Mouse (Mus musculus) embryonic stem cell, embryonic (primary cell): Measurements from ENCODE around the gene Marco.

Experiments
- CTCF ChIA-PET, 4 experiments: fragments of 300-600 bp in 2 of 4; fragments of 350-600 bp in 2 of 4; sonication (Branson Sonifier 250); formaldehyde crosslinking; loops; one replicate each; lab custom pipeline; 2022; ENCODE audit warnings: inconsistent platforms in 2 of 4; lab: Charles Lee
- POLR2A ChIA-PET, 4 experiments: fragments of 300-600 bp in 2 of 4; fragments of 350-600 bp in 2 of 4; sonication (Branson Sonifier 250); formaldehyde crosslinking; loops; one replicate each; lab custom pipeline; 2022; ENCODE audit warnings: antibody characterized with exemption in 4 of 4, inconsistent platforms in 1 of 4; lab: Charles Lee

Gene Marco

DNA sequence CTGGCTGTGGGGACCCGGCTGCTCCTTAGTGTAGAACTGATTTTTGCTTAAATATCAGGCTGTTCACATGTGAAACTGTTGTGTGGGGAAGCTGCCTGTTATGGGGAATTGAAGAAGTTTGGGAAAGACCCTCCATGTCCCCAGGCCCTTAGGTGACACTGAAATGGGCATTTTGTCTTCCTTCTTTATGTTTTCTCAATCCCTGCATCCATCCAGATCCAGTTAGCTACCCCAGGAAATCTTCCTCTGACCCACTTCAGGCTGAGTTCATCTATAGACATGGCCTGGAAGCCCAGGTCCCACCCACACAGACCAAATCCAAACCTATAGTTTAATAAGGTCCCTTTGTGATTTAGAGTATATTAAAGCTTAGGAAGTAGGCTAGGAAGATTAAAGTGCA is at the start of gene Marco:
Gene Marco (minus strand): TSS at position 101 of the 400 bp plus-strand sequence.
- CTCF ChIA-PET, result interaction anchor here in 1 of 4 experiments (1.2 kb wide), 1 partner anchor 44 kb away, joined by 4 read pairs; no protein-coding TSS in a partner anchor

DNA sequence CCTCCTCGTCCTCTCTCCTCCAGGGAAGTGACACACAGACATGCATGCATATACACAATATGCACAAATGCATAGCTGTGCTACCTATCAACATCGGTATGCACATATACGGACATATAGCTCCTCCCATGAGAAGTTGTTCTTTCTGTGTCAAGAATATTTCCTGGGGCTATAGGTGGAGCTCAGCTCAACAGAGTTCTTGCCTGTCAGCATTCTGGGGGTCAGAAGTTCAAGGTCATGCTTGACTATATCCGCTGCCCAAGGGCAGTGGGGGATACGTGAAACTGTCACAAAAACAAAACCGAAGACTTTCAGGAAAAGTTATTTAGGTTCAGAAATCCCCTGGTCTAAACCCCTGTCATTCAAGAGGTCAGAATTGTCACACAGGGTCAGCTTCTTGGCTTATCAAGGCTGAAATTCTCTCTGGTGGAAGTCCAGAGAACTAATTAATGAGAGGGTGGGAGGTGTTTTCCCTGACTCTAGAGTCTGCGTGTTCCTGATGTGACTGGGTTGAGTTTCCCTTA is 34.7 kb upstream of the Marco start:
- CTCF ChIA-PET, result interaction anchor here in 2 of 4 experiments (0.5 to 0.9 kb wide), 2 partner anchors 8 to 197 kb away, joined by 3 to 4 read pairs; no protein-coding TSS in a partner anchor
- POLR2A ChIA-PET, result interaction anchor here in 3 of 4 experiments (0.7 to 1.6 kb wide), 3 partner anchors 10 to 417 kb away, joined by 3 to 5 read pairs (median 3); no protein-coding TSS in a partner anchor

More for the DNA sequence above, at the start of gene Marco:
- POLR2A ChIA-PET, result no interaction called here

DNA sequence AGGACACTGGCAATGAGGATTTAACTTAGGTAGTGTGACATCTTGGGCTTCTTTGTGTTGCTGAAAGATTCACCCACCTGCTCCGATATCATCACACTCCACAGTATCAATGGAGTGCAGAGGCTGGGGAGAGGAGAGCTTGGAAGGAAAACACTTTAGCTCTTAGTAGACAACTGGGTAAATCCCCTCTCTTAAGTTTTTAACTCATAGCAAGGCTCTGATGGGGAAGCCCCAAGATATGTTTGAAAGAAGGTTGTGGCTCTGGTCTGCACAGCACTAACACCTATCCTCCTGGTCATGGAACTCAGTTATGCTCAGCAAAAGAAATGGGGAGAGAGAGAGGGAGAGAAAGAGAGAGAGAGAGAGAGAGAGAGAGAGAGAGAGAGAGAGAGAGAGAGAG is 32.2 kb upstream of the Marco start:
- ChIA-PET CTCF (interaction anchor here in 1 of 4 experiments (1.1 kb wide), 1 partner anchor 382 kb away, joined by 3 read pairs; no protein-coding TSS in a partner anchor), POLR2A (no interaction called here)

DNA sequence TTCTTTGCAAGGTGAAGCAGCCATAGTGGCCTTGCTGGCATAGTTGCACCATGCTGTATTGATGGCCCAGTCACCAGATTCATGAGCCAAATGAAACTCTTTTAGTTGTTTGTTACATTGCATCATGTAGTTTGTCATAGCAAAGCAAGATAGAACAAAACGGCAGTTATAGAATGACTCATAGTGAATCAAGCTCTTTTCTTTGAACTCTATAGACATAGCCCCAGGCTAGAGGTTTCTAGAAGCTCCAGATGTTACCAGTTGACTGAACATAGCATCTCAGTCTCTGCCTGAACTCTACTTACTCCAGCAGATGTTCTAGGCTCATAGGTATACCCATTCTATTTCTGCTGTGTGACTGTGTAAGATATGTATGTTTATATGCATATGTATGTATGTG is 31.1 kb upstream of the Marco start:
- POLR2A ChIA-PET, result no interaction called here
- CTCF ChIA-PET, result no interaction called here

DNA sequence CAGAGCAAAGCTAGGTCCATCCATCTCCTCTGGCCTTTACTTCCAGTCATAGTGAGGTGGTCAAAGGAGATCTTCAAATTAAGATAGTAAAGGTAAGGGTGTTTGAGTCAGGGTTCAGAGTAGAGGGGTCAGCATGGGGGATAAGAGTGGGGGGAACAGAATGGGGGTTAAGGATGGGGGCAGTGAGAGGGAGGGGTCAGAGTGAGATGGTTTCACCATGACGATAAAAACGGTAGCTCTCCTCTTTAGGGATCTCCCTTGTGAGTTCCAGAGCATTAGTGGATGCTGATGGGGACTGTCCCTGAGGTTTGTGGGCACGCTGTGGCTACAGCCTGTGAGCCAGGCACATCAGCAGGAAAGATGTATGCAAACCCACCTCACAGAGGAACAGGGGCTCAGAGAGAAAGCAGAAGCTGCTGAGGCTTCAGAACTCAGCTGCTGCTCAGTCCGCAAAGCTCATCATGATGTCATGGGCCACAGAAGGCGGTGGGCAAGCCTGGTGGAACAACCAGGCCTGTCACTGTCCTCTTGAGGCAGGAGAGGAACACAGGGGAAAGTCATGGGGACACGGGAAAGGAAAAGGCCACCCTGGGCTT is 27.6 kb upstream of the Marco start:
- ChIA-PET POLR2A (interaction anchor here in 1 of 4 experiments (0.5 to 0.6 kb wide), 2 partner anchors 389 to 397 kb away, joined by 3 to 5 read pairs; no protein-coding TSS in a partner anchor), CTCF (no interaction called here)

DNA sequence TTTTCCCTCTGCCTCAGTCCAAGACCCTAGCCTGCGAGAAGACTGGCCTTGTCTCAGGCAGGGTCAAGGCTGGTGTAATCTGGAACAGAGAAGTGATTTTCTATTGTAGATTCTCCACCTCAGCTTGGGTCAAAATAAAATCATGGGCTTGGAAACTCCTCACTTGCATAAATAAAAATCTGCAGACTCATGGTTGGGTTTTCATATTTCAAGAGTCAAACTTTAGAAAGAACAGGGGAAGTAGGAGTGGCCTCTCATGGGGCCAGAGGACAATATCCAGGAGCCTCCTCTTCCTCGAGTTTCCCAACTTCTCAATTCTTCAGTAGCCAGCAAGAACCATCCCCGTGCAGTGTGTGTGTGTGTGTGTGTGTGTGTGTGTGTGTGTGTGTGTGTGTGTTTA is 26.9 kb upstream of the Marco start:
- POLR2A ChIA-PET, result interaction anchor here in 1 of 4 experiments (0.5 to 0.6 kb wide), 2 partner anchors 388 to 396 kb away, joined by 3 to 5 read pairs; no protein-coding TSS in a partner anchor
- CTCF ChIA-PET, result no interaction called here

DNA sequence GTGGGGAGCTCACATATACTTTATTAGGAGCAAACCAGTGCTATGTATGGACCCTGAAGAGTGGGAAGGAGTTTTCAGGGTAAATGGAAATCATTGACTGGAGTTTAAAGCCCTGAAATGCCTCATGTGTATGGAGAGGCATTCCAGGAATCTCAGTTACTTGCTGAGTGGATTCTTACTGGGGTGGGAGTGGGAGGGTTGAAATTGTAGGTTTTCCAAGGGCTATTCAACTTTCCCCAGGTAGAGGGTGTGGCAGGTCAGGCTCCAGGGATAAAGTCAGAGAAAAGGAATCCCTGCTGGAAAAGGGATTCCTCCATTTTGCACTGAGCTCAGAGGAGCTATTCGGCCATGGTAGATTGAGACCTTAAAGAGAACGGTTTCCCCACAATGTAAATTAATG is 25.1 kb upstream of the Marco start:
- POLR2A ChIA-PET, result interaction anchor here in 3 of 4 experiments (0.5 to 1.1 kb wide), 4 partner anchors 9 to 419 kb away, joined by 3 to 7 read pairs (median 4); no protein-coding TSS in a partner anchor

DNA sequence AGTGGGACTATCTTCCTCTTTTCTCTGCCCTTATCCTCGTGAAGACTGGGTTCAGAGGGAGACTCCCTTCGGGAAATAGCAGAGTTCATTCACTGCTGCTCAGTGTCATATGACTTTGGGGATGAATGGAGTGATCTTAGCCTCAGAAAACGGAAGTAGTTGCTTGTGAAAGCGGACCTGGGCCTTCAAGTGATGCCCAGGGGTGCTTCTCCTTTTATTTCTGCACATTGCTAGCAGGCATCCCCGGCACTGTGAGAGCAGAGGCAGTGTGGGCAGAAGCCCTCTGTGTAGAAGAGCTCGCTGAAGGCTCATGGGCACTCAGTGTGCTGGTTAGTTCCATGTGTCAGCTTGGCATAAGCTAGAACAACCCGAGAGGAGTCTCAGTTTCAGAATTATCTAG is 12.8 kb upstream of the Marco start:
- POLR2A ChIA-PET, result interaction anchor here in 2 of 4 experiments (0.6 to 0.7 kb wide), 3 partner anchors 26 to 327 kb away, joined by 3 to 7 read pairs (median 4); no protein-coding TSS in a partner anchor
- CTCF ChIA-PET, result interaction anchor here in 2 of 4 experiments (0.5 to 0.6 kb wide), 3 partner anchors 12 to 288 kb away, joined by 3 to 5 read pairs (median 4); no protein-coding TSS in a partner anchor

More for the DNA sequence above, 25.1 kb upstream of the Marco start:
- CTCF ChIA-PET, result interaction anchor here in 3 of 4 experiments (0.6 to 1.2 kb wide), 6 partner anchors 12 to 933 kb away, joined by 3 to 14 read pairs (median 5); no protein-coding TSS in a partner anchor

DNA sequence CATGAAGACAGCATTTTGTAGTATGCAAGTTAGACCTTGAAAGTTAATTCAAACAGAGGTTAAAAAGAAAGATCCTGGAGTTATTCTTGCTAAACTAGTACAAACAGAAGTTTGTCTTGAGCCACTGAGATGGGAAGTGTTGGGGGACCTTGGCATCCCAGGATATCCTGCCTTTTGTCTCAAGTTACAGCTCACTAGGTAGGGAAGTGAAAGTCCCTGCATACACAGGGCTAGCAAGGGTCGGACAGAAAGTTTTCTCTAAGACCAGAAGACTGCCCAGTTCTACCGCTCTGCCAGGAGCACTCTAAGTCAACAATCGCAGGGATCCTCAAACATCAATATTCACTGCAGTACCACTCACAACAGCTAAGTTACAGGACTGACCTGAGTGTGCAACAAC is 5.5 kb upstream of the Marco start:
- ChIA-PET POLR2A (no interaction called here), CTCF (no interaction called here)

DNA sequence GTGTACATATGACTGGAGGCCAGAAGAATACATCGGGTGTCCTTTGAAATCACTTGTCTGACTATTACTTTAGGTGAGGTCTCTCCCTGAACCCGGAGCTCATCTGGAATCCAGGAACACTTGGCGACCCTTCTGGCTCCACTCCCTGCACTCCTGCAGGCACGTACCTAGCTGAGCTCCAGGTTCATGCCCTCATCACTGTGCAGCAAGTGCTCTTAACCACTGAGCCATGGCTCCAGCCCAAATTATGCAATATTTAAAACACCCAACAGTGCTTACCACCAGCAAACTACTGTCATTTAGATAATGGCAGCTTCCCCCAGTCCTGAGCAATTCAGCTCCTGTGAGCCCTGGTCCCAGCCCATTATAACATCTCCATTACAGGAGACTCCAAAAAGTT is 4.2 kb upstream of the Marco start:
- CTCF ChIA-PET, result no interaction called here
- POLR2A ChIA-PET, result no interaction called here

DNA sequence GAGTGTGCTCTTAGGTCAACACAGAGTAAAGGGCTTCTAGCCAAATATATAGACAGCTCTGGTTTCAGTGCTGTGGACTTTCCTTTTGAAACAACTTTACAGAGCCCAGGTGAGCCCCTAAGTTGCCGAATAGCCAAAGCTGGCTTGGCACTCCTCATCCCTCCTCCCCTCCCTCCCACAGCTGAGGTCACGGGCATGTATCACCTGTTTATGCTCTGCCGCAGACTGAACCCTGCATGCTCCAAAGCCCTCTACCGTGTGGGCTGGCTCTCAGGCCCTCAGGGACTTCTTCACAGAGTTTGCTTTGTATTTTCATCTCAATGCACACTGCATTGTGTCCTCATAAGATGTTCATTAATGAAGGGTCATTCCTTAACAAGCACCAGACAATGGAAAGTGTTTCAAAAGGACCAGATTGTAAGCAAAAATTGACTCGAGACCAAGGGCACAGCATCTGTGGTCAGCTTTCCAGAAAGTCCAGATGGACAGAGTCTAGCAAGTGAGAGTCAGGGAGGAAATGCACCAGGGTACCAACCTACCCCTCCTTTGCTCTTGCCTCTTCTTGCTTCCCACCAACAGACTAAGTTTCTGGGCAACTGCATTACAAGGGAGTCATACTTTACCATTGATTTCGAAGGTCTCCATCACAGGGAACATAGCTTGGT is 646 bp downstream of the Marco start:
- CTCF ChIA-PET, result interaction anchor here in 1 of 4 experiments (1.2 kb wide), 1 partner anchor 45 kb away, joined by 4 read pairs; no protein-coding TSS in a partner anchor
- POLR2A ChIA-PET, result no interaction called here

DNA sequence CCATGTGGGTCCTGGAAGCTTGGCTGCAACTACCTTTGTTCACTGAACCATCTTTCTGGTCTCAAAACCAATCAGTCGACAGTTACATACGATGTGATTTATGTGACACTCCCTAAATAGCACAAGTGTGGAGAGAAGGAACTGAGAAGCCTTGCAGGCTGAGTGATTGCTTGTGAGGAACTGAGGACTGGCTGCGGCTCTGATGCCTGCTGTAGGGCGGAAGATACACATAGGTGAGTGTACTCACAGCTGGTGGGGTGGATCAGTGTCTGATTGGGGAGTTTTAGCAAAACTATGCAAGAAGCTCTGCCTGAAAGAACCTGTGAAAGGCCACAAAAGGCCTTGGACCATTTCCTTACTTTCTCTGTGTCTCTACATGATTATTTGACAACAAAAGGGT is 3.3 kb downstream of the Marco start:
- CTCF ChIA-PET, result interaction anchor here in 1 of 4 experiments (0.6 kb wide), 1 partner anchor 310 kb away, joined by 4 read pairs; no protein-coding TSS in a partner anchor
- POLR2A ChIA-PET, result no interaction called here

DNA sequence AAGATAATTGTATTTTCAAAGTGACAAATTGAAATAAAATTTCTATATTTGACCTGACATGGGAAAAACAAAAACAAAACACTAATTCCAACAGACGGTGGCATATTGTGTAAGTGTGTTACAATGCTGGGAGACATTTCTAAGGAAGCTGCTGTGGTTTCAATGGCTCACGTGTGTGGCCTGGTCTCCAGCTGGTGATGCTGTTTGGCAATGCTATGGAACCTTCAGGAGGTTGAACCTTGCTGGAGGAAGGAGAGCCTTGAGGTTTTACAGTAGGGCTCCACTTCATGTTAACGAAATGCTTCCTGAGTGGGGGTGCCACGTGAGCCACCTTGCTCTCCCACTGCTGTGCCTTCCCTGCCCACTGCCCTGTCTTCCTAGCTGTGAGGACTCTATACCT is 6.8 kb downstream of the Marco start:
- ChIA-PET CTCF (no interaction called here), POLR2A (no interaction called here)

DNA sequence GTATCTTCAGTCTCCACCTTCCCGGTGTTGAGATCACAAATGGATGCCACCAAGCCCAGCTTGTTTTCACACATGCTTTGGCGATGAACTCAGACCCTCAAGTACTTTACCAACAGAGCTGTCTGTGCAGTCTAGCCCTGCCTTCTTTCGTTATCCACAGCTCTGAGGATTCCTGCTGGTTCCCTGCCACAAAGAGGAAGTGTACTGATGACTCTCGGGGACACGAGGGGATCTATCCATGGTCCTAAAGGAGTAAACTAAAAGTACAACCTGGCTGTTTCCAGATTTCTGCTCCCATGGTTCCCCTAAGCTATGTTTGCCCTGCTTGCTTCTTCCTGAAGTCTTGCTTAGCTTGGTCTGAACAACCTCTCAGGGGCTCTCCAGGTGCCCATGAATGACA is 23.9 kb downstream of the Marco start:
- ChIA-PET CTCF (interaction anchor here in 2 of 4 experiments (0.9 to 1.7 kb wide), 3 partner anchors 12 to 330 kb away, joined by 3 to 4 read pairs (median 3); no protein-coding TSS in a partner anchor), POLR2A (no interaction called here)

DNA sequence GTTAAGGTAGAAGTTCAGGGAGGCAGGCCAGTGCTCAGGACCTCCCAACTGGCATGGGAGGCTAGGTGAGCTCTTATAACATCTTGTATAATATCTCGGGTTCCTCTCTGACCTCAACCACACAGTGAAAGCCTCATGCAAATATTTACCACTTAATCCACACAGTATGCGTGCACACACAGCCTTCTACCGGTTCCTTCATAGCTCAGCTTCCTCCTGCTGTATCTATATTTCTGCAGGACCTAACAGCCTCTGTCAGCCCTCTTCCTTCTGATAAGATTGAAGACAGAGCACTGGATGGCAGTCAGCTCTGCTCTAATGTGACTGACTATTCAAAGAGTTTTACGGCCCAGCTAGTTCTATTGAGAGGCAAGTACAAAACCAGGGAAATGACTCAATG is 30.0 kb downstream of the Marco start:
- POLR2A ChIA-PET, result interaction anchor here in 1 of 4 experiments (1.1 kb wide), 1 partner anchor 16 kb away, joined by 3 read pairs; no protein-coding TSS in a partner anchor
- CTCF ChIA-PET, result interaction anchor here in 1 of 4 experiments (0.7 kb wide), 1 partner anchor 75 kb away, joined by 3 read pairs; no protein-coding TSS in a partner anchor

DNA sequence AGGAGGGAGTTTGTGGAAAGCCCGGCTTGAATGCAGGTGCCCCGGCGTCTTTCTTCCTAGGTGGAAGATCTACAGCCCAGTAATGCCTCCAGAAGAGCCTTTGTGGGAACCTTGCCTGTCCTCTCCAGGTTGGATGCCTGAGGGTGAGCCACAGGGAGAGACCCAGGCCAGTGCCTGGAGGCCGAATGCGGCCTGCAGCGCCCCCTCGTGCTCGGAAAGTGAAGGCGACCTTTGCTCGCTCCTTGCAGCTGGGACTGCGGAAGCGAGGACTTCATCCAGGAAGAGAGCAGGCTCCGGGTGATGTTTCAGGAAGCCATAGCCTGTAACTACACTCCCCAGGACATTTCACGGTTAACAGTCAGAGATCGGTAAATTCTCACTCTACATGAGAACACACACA is 35.9 kb downstream of the Marco start:
- ChIA-PET CTCF (interaction anchor here (0.5 to 3.6 kb wide), 33 partner anchors 12 to 1229 kb away, joined by 3 to 37 read pairs (median 4); partner anchors contain the start of gene C1ql2 (in 1 of the 4)), POLR2A (interaction anchor here in 1 of 4 experiments (0.6 to 0.7 kb wide), 2 partner anchors 123 to 804 kb away, joined by 3 to 11 read pairs; no protein-coding TSS in a partner anchor)

DNA sequence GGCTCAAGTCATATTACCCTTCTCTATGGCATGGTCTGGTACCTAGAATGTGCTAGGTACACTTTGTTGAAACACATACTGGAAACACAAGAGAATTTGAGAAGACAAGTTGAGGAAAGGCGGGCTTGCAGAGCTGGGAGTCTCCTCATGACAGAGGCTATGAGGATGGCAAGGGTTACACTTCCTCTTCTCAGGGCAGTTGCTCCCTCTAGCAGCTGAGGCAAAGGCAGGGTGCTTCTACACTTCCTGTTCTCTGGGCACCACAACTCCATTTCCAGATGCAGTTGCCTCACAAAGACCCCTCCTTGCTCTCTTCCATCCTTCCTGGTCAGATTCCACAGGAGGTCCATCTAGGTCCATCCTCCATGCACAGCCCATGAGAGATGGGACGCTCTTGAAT is 37.5 kb downstream of the Marco start:
- POLR2A ChIA-PET, result no interaction called here
- CTCF ChIA-PET, result interaction anchor here in 3 of 4 experiments (1.1 to 3.6 kb wide), 7 partner anchors 99 to 287 kb away, joined by 3 to 37 read pairs (median 3); no protein-coding TSS in a partner anchor

DNA sequence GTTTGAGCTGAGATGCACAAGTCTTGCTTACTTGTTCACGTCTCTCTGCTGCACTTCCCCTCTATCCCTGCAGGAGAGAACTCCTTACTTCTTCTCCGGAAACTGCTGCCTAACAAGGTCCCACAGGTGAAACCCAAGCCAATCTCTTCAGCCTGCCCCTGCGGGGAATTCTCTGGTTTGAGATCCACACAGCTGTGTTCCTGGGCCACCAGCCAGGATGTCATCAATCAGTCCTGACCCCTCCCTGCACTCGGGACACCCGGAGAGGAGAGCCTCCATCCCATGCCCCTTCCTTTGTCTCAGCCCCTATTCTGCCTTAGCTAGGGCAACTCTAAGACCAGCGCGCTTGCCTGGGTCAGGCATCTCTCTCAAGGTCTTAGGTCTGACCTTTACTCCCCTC is 38.1 kb downstream of the Marco start:
- ChIA-PET POLR2A (no interaction called here), CTCF (interaction anchor here (0.6 to 3.6 kb wide), 9 partner anchors 21 to 270 kb away, joined by 3 to 37 read pairs (median 3); no protein-coding TSS in a partner anchor)

DNA sequence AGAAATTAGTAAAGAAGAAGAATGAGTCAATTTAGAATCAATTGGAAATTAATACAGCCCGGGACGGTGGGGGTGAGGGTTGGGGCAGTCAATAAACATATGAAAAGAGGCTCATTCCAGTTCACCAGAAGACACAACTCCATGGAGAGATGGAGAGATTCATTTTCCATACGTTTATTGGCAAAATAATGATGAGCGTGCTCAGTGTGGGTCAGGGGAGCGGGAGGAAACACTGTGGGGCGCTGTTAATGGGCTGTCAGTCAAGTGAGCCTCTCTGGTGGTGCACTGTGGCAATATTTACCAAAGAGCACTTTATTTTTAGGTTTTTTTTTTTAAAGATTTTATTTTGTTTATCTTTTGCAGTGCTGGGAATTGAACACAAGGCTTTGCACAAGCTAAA is 45.8 kb downstream of the Marco start:
- ChIA-PET CTCF (interaction anchor here in 1 of 4 experiments (0.7 kb wide), 1 partner anchor 540 kb away, joined by 3 read pairs; no protein-coding TSS in a partner anchor), POLR2A (no interaction called here)
